Comparison of ENCODE assay signal across 9 mouse cellular contexts in the genomic region with DNA sequence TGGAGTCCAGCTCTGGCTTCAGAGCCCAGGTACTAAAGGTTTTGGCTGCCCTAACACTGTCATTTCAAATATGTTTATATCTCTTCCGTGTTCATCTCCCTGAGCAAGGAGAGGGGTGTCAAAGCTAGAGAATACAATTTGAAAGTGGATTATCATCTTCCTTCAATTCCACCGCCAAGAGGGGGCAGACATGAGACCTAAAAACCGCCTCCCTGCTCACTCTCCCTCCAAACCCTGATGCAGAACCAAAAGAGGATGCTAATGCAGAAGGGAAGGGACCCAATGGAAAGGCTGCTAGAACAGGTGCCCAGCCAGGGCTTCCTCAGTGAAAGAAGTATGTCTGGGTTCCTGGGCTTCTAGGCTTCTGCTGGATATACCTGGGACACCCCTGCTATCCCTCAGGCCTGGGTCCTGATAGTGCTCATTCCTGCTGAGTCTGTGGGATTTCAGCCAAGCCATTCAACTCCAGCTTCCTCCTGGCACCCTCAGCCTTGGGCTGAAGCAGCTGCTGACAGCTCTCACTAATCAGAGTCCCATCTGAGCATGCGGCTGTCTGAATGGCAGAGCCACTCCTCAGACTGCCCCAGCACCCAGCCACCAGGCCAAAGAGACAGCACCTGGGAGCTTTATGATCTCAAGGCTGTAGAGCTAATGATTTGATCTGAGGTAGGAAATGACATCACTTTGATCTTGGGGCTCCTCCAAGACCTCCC. TPM values are rescaled to one million over a fixed set of nuclear protein-coding genes. Genes with fewer than 3 reads are reported as not detected.
DNase-seq lines count a peak whose midpoint lies in the region; ATAC-seq lines count a peak whose summit lies in the region.
"Had no signal": no experiment of that assay in that cellular context is flagged by ENCODE, and none has a peak within 500 bp of the region (broad histone marks: within the 10 kb centered on the region; RNA-seq: fewer than 3 reads in every experiment).

No protein-coding gene starts in this region.

- no peaks in the 10 kb centered on the region for H3K9me3 ChIP-seq in hindbrain, embryonic 13.5 days
- no peaks in the 10 kb centered on the region for H3K9me3 ChIP-seq in hindbrain, embryonic 11.5 days (ENCODE audit: control insufficient read depth, low read length)

- no peak for DNase-seq in hindbrain, embryonic 11.5 days (ENCODE audit: low spot score)
- DNase-seq in lung, postnatal 10 days, result peak; percentile 27
- DNase-seq in lung, adult 18-20 months, result no peak
- peak; percentile 26 for DNase-seq in Muller cell, postnatal 12 days (ENCODE audit: inconsistent ontology term)
- DNase-seq in natural killer cell, adult 2 months (ENCODE audit: low spot score in 2 of 2), result no peak

- H3K27ac ChIP-seq in hindbrain, embryonic 13.5 days, result no peak overlapping the region
- no peak overlapping the region for H3K27ac ChIP-seq in hindbrain, embryonic 11.5 days (ENCODE audit: low read depth, low read length)

- peaks cover 20% of the 10 kb centered on the region for H3K36me3 ChIP-seq in hindbrain, embryonic 13.5 days
- H3K36me3 ChIP-seq in hindbrain, embryonic 11.5 days (ENCODE audit: control insufficient read depth, insufficient read depth, low read length), result no peaks in the 10 kb centered on the region

- no peak for ATAC-seq in hindbrain, embryonic 13.5 days (ENCODE audit: low FRiP score)
- ATAC-seq in hindbrain, embryonic 11.5 days (ENCODE audit: low FRiP score), result no peak
- peak; percentile 43 to 54; a peak in 3 of 4 replicates for ATAC-seq in hematopoietic stem cell, adult 5-6 weeks (replicated peaks in 1 of 2; ENCODE audit: insufficient read depth in 1 of 2, low FRiP score in 2 of 2, low TSS enrichment in 1 of 2, low read depth in 1 of 2, poor library complexity in 2 of 2, severe bottlenecking in 2 of 2)
- ATAC-seq in monocyte, adult 5-6 weeks (replicated peaks; ENCODE audit: insufficient number of reproducible peaks, low FRiP score, low TSS enrichment, poor library complexity, severe bottlenecking), result no peak

- peaks cover 49% of the 10 kb centered on the region for H3K4me1 ChIP-seq in hindbrain, embryonic 13.5 days (replicated peaks)
- H3K4me1 ChIP-seq in hindbrain, embryonic 11.5 days (replicated peaks; ENCODE audit: control insufficient read depth, insufficient read depth, low read length), result no peaks in the 10 kb centered on the region

- H3K27me3 ChIP-seq in hindbrain, embryonic 13.5 days, result 0 out of 2 replicates have a peak, but pooled peaks cover 6% of the 10 kb centered on the region
- no peaks in the 10 kb centered on the region for H3K27me3 ChIP-seq in hindbrain, embryonic 11.5 days (ENCODE audit: control insufficient read depth, insufficient read depth, low read length)
- H3K27me3 ChIP-seq: Patski had no signal

- 25% methylated on average over 4 of the region's 4 CpGs for WGBS in hindbrain, embryonic 13.5 days
- WGBS in hindbrain, embryonic 11.5 days, result 36% methylated on average over 4 of the region's 4 CpGs

- peak overlapping the region; percentile 39; the same call in 1 of the 2 replicates for H3K9ac ChIP-seq in hindbrain, embryonic 13.5 days
- H3K9ac ChIP-seq in hindbrain, embryonic 11.5 days (ENCODE audit: low read depth, low read length), result no peak overlapping the region

- H3K4me3 ChIP-seq in hindbrain, embryonic 13.5 days, result no peak overlapping the region
- no peak overlapping the region for H3K4me3 ChIP-seq in hindbrain, embryonic 11.5 days (ENCODE audit: low read depth, low read length)

- H3K4me2 ChIP-seq in hindbrain, embryonic 13.5 days, result no peak overlapping the region
- H3K4me2 ChIP-seq in hindbrain, embryonic 11.5 days (replicated peaks; ENCODE audit: low read depth, low read length), result no peak overlapping the region

RNA-seq across cellular contexts. Expression of gene Insyn1, which starts 8.2 kb away (rescaled TPM):
- polyA plus RNA-seq in hindbrain, embryonic 13.5 days (2015; fragmentation: Nextera tagmentation; extraction: Ambion mirVana), result 5.0 and 6.8 TPM in 2 replicates
- polyA plus RNA-seq in hindbrain, embryonic 11.5 days (2014; fragmentation: Nextera tagmentation; extraction: Ambion mirVana), result 2.3 and 2.6 TPM in 2 replicates
- total RNA-seq in hematopoietic stem cell, adult 5-6 weeks (2017), result 0.38 TPM in 1 of 2 replicates, not detected in the other
- total RNA-seq in monocyte, adult 5-6 weeks (2017), result not detected in 3 replicates

RNA-seq across cellular contexts. Expression of gene Cd276, which starts 58.6 kb away (rescaled TPM):
- 34.1 and 34.4 TPM in 2 replicates for polyA plus RNA-seq in hindbrain, embryonic 13.5 days (2015; fragmentation: Nextera tagmentation; extraction: Ambion mirVana)
- 26.6 and 27.9 TPM in 2 replicates for polyA plus RNA-seq in hindbrain, embryonic 11.5 days (2014; fragmentation: Nextera tagmentation; extraction: Ambion mirVana)
- total RNA-seq in hematopoietic stem cell, adult 5-6 weeks (2017), result 1.6 and 2.6 TPM in 2 replicates
- total RNA-seq in monocyte, adult 5-6 weeks (2017), result 0.29 to 7.2 TPM (median 0.53 TPM) in 3 replicates

Comparison
In these comparisons a context has a peak if more than half of its experiments do, and no peak if none do; other contexts are left out.
1. DNase-seq: peak in lung, postnatal 10 days (single experiment) and Muller cell, postnatal 12 days (single experiment); none in hindbrain, embryonic 11.5 days (single experiment), lung, adult 18-20 months (0 of 2) and natural killer cell, adult 2 months (0 of 2).
2. ATAC-seq: peak in hematopoietic stem cell, adult 5-6 weeks (2 of 2); none in hindbrain, embryonic 13.5 days (single experiment), hindbrain, embryonic 11.5 days (single experiment) and monocyte, adult 5-6 weeks (single experiment).